Mouse (Mus musculus) intestine, embryonic 15.5 days (tissue): ENCODE results near the gene Tigd4. TPM values are rescaled to one million over a fixed set of nuclear protein-coding genes. Genes with fewer than 3 reads are reported as not detected.
A peak's percentile ranks its signal among the peaks of the same experiment; 100 is the strongest.

Source experiments
- ATAC-seq: fragments of 200-750 bp; cut with Nextera tagmentation; 2 replicates; pipeline ENCODE4 v1.8.0; 2017; ENCODE audit warnings: moderate TSS enrichment, moderate library complexity
- H3K27ac ChIP-seq: fragments of 300-500 bp; sonication (generic); 2 replicates; pipeline ENCODE4 v1.5.1; 2015; ENCODE audit warnings: mild to moderate bottlenecking, inconsistent platforms
- H3K27me3 ChIP-seq: fragments of 300-500 bp; sonication (generic); replicated peaks from 2 replicates; pipeline ENCODE4 v1.6.1; 2015; ENCODE audit warnings: inconsistent platforms
- H3K36me3 ChIP-seq: fragments of 300-500 bp; sonication (generic); 2 replicates; pipeline ENCODE4 v1.6.1; 2015; ENCODE audit warnings: inconsistent platforms
- H3K4me1 ChIP-seq: fragments of 300-500 bp; sonication (generic); replicated peaks from 2 replicates; pipeline ENCODE4 v1.6.1; 2015; ENCODE audit warnings: inconsistent platforms
- H3K4me2 ChIP-seq: fragments of 300-500 bp; sonication (generic); replicated peaks from 2 replicates; pipeline ENCODE4 v1.6.1; 2015; ENCODE audit warnings: mild to moderate bottlenecking, inconsistent platforms
- H3K4me3 ChIP-seq: fragments of 300-500 bp; sonication (generic); replicated peaks from 2 replicates; pipeline ENCODE4 v1.5.1; 2015; ENCODE audit warnings: inconsistent platforms
- H3K9ac ChIP-seq: fragments of 300-500 bp; sonication (generic); 2 replicates; pipeline ENCODE4 v1.6.1; 2015; ENCODE audit warnings: inconsistent platforms
- H3K9me3 ChIP-seq: fragments of 300-500 bp; sonication (generic); 2 replicates; pipeline ENCODE4 v1.6.1; 2016; ENCODE audit warnings: inconsistent platforms
- WGBS: fragments of 180-500 bp; shearing (Covaris S2); methylation state at CpG from one replicate; pipeline ENCODE4 v1.1.7; 2015; 5-methylcytosine and 5-hydroxymethylcytosine counted together
- polyA plus RNA-seq: library from polyadenylated mRNA; unstranded; fragments of >200 nt; fragmentation: Nextera tagmentation; extraction: Ambion mirVana; gene quantifications from 2 replicates; pipeline ENCODE4 v1.2.1, GENCODE M21; 2015

Gene Tigd4
- polyA plus RNA-seq, 1 experiment from 2014 or later: not detected

- H3K27me3 ChIP-seq: no peaks in the 10 kb centered on the region
- ATAC-seq: no peak
- no peak overlapping the region for H3K4me3 ChIP-seq
- H3K4me2 ChIP-seq: no peak overlapping the region
- H3K27ac ChIP-seq: no peak overlapping the region
- H3K36me3 ChIP-seq: no peaks in the 10 kb centered on the region
- H3K9me3 ChIP-seq: no peaks in the 10 kb centered on the region
- 82% methylated on average over 2 of the region's 2 CpGs for WGBS
- no peaks in the 10 kb centered on the region for H3K4me1 ChIP-seq
- no peak overlapping the region for H3K9ac ChIP-seq
Observed at GRCm38 (mm10) chr3:84618627-84619026, 25.3 kb downstream of the Tigd4 start.

- no peak for ATAC-seq
- no peak overlapping the region for H3K9ac ChIP-seq
- no peaks in the 10 kb centered on the region for H3K36me3 ChIP-seq
- no peaks in the 10 kb centered on the region for H3K9me3 ChIP-seq
- 91% methylated on average over 7 of the region's 7 CpGs for WGBS
- no peak overlapping the region for H3K4me2 ChIP-seq
- no peak overlapping the region for H3K27ac ChIP-seq
- no peak overlapping the region for H3K4me3 ChIP-seq
- no peaks in the 10 kb centered on the region for H3K4me1 ChIP-seq
- no peaks in the 10 kb centered on the region for H3K27me3 ChIP-seq
Observed at GRCm38 (mm10) chr3:84619056-84619455, 25.7 kb downstream of the Tigd4 start.

- Histone ChIP-seq H3K9me3 (no peaks in the 10 kb centered on the region), H3K4me1 (no peaks in the 10 kb centered on the region), H3K27ac (no peak overlapping the region), H3K9ac (no peak overlapping the region), H3K4me3 (no peak overlapping the region), H3K36me3 (no peaks in the 10 kb centered on the region), H3K27me3 (no peaks in the 10 kb centered on the region), H3K4me2 (no peak overlapping the region)
- 84% methylated on average over 6 of the region's 6 CpGs for WGBS
- ATAC-seq: no peak
Observed at GRCm38 (mm10) chr3:84619725-84620124, 26.4 kb downstream of the Tigd4 start.

- Histone ChIP-seq H3K9me3 (no peaks in the 10 kb centered on the region), H3K4me1 (no peaks in the 10 kb centered on the region; the same call in 1 of the 2 replicates), H3K27ac (no peak overlapping the region), H3K9ac (no peak overlapping the region), H3K36me3 (no peaks in the 10 kb centered on the region), H3K4me3 (no peak overlapping the region), H3K4me2 (no peak overlapping the region), H3K27me3 (no peaks in the 10 kb centered on the region)
- WGBS: 24% methylated on average over 3 of the region's 3 CpGs
- ATAC-seq: no peak
Observed at GRCm38 (mm10) chr3:84622026-84622425, 28.7 kb downstream of the Tigd4 start.

- WGBS: 95% methylated on average over 9 of the region's 9 CpGs
- Histone ChIP-seq H3K9ac (no peak overlapping the region), H3K36me3 (no peaks in the 10 kb centered on the region), H3K4me2 (no peak overlapping the region), H3K9me3 (no peaks in the 10 kb centered on the region), H3K4me3 (no peak overlapping the region), H3K4me1 (no peaks in the 10 kb centered on the region), H3K27me3 (no peaks in the 10 kb centered on the region), H3K27ac (no peak overlapping the region)
- ATAC-seq: no peak
Observed at GRCm38 (mm10) chr3:84631586-84631985, 38.2 kb downstream of the Tigd4 start.

GRCm38 (mm10) chr3:84637095-84637494 is 43.7 kb downstream of the Tigd4 start:
- 74% methylated on average over 6 of the region's 6 CpGs for WGBS
- peaks cover 13% of the 10 kb centered on the region for H3K4me1 ChIP-seq
- ATAC-seq: no peak
- no peak overlapping the region for H3K27ac ChIP-seq
- no peaks in the 10 kb centered on the region for H3K9me3 ChIP-seq
- H3K4me2 ChIP-seq: no peak overlapping the region
- H3K4me3 ChIP-seq: no peak overlapping the region
- H3K27me3 ChIP-seq: no peaks in the 10 kb centered on the region
- no peak overlapping the region for H3K9ac ChIP-seq
- H3K36me3 ChIP-seq: no peaks in the 10 kb centered on the region

- H3K27me3 ChIP-seq: no peaks in the 10 kb centered on the region
- H3K9me3 ChIP-seq: no peaks in the 10 kb centered on the region
- H3K9ac ChIP-seq: no peak overlapping the region
- H3K36me3 ChIP-seq: no peaks in the 10 kb centered on the region
- H3K4me1 ChIP-seq: peaks cover 13% of the 10 kb centered on the region
- ATAC-seq: peak; percentile 90
- no peak overlapping the region for H3K4me3 ChIP-seq
- 45% methylated on average over 12 of the region's 12 CpGs for WGBS
- H3K4me2 ChIP-seq: no peak overlapping the region
- H3K27ac ChIP-seq: peak overlapping the region; percentile 90
Observed at GRCm38 (mm10) chr3:84637890-84638578, 44.7 kb downstream of the Tigd4 start.

GRCm38 (mm10) chr3:84638858-84639257 is 45.5 kb downstream of the Tigd4 start:
- Histone ChIP-seq H3K4me2 (no peak overlapping the region), H3K4me1 (peaks cover 13% of the 10 kb centered on the region), H3K27ac (peak overlapping the region; percentile 90), H3K4me3 (no peak overlapping the region), H3K9me3 (no peaks in the 10 kb centered on the region), H3K27me3 (no peaks in the 10 kb centered on the region), H3K36me3 (no peaks in the 10 kb centered on the region), H3K9ac (no peak overlapping the region)
- ATAC-seq: peak; percentile 92
- 79% methylated on average over 4 of the region's 4 CpGs for WGBS

- Histone ChIP-seq H3K9ac (no peak overlapping the region), H3K27ac (peak overlapping the region; percentile 42), H3K4me3 (no peak overlapping the region), H3K36me3 (no peaks in the 10 kb centered on the region), H3K27me3 (no peaks in the 10 kb centered on the region), H3K4me1 (peaks cover 13% of the 10 kb centered on the region), H3K9me3 (no peaks in the 10 kb centered on the region), H3K4me2 (no peak overlapping the region)
- 37% methylated on average over 11 of the region's 11 CpGs for WGBS
- ATAC-seq: no peak
Observed at GRCm38 (mm10) chr3:84639767-84640500, 46.6 kb downstream of the Tigd4 start.

GRCm38 (mm10) chr3:84640536-84640935 is 47.2 kb downstream of the Tigd4 start:
- H3K4me2 ChIP-seq: no peak overlapping the region
- H3K9ac ChIP-seq: no peak overlapping the region
- no peak overlapping the region for H3K4me3 ChIP-seq
- H3K9me3 ChIP-seq: no peaks in the 10 kb centered on the region
- no peak for ATAC-seq
- 54% methylated on average over 6 of the region's 6 CpGs for WGBS
- H3K36me3 ChIP-seq: no peaks in the 10 kb centered on the region
- H3K4me1 ChIP-seq: peaks cover 13% of the 10 kb centered on the region
- no peak overlapping the region for H3K27ac ChIP-seq
- no peaks in the 10 kb centered on the region for H3K27me3 ChIP-seq

GRCm38 (mm10) chr3:84641391-84641790 is 48.0 kb downstream of the Tigd4 start:
- WGBS: 82% methylated on average over 2 of the region's 2 CpGs
- H3K4me1 ChIP-seq: peaks cover 16% of the 10 kb centered on the region

GRCm38 (mm10) chr3:84642942-84643341 is 49.6 kb downstream of the Tigd4 start:
- H3K4me2 ChIP-seq: no peak overlapping the region
- no peak overlapping the region for H3K4me3 ChIP-seq
- 56% methylated on average over 4 of the region's 4 CpGs for WGBS
- H3K9ac ChIP-seq: no peak overlapping the region
- no peaks in the 10 kb centered on the region for H3K9me3 ChIP-seq
- H3K27me3 ChIP-seq: no peaks in the 10 kb centered on the region
- peaks cover 18% of the 10 kb centered on the region for H3K4me1 ChIP-seq
- no peaks in the 10 kb centered on the region for H3K36me3 ChIP-seq
- no peak for ATAC-seq
- no peak overlapping the region for H3K27ac ChIP-seq

More at GRCm38 (mm10) chr3:84641391-84641790, 48.0 kb downstream of the Tigd4 start:
- no peaks in the 10 kb centered on the region for H3K9me3 ChIP-seq
- ATAC-seq: no peak
- H3K4me2 ChIP-seq: no peak overlapping the region
- no peaks in the 10 kb centered on the region for H3K36me3 ChIP-seq
- H3K27ac ChIP-seq: no peak overlapping the region
- no peaks in the 10 kb centered on the region for H3K27me3 ChIP-seq
- H3K4me3 ChIP-seq: no peak overlapping the region
- no peak overlapping the region for H3K9ac ChIP-seq
